Mouse (Mus musculus) intestine, embryonic 14.5 days (tissue): ENCODE data around the gene Galnt17. TPM values are rescaled to one million over a fixed set of nuclear protein-coding genes. Genes with fewer than 3 reads are reported as not detected.

Source experiments
- ATAC-seq: fragments of 200-750 bp; cut with Nextera tagmentation; replicated peaks from 2 replicates; pipeline ENCODE4 v1.8.0; 2017; ENCODE audit warnings: low read depth, moderate number of reproducible peaks, moderate TSS enrichment, moderate library complexity; ENCODE audit not compliant: low FRiP score, low TSS enrichment
- DNase-seq: peaks from one replicate; pipeline ENCODE4 v3.0.0-alpha.2; 2018; ENCODE audit warnings: low spot score
- H3K27ac ChIP-seq: fragments of 300-500 bp; sonication (generic); 2 replicates; pipeline ENCODE4 v1.5.1; 2014; ENCODE audit warnings: low read depth, mild to moderate bottlenecking, control low read depth
- H3K27me3 ChIP-seq: fragments of 300-500 bp; sonication (generic); replicated peaks from 2 replicates; pipeline ENCODE4 v1.6.1; 2014; ENCODE audit warnings: low read length, control low read depth; ENCODE audit not compliant: control insufficient read depth, insufficient read depth
- H3K36me3 ChIP-seq: fragments of 300-500 bp; sonication (generic); 2 replicates; pipeline ENCODE4 v1.6.1; 2014; ENCODE audit warnings: low read length, control low read depth; ENCODE audit not compliant: control insufficient read depth, insufficient read depth
- H3K4me1 ChIP-seq: fragments of 300-500 bp; sonication (generic); replicated peaks from 2 replicates; pipeline ENCODE4 v1.6.1; 2014; ENCODE audit warnings: low read length, control low read depth, mixed read lengths; ENCODE audit not compliant: control insufficient read depth, insufficient read depth
- H3K4me2 ChIP-seq: fragments of 300-500 bp; sonication (generic); 2 replicates; pipeline ENCODE4 v1.6.1; 2014; ENCODE audit warnings: low read length
- H3K4me3 ChIP-seq: fragments of 300-500 bp; sonication (generic); 2 replicates; pipeline ENCODE4 v1.5.1; 2014; ENCODE audit warnings: low read depth, low read length, control low read depth, mixed read lengths
- H3K9ac ChIP-seq: fragments of 300-500 bp; sonication (generic); 2 replicates; pipeline ENCODE4 v1.6.1; 2014; ENCODE audit warnings: mild to moderate bottlenecking, low read length
- H3K9me3 ChIP-seq: fragments of 300-500 bp; sonication (generic); 2 replicates; pipeline ENCODE4 v1.6.1; 2016; ENCODE audit warnings: low read length, control low read depth; ENCODE audit not compliant: control insufficient read depth
- WGBS: fragments of 180-500 bp; shearing (Covaris S2); extraction: QIAGEN DNeasy Blood & Tissue Kit; methylation state at CpG from one replicate; pipeline ENCODE4 v1.1.7; 2014; 5-methylcytosine and 5-hydroxymethylcytosine counted together
- polyA plus RNA-seq: library from polyadenylated mRNA; unstranded; fragments of >200 nt; fragmentation: Nextera tagmentation; extraction: Ambion mirVana; gene quantifications from 2 replicates; pipeline ENCODE4 v1.2.1, GENCODE M21; 2014

Galnt17 gene
- polyA plus RNA-seq, 1 experiment from 2014 or later: 0.69 TPM

- Histone ChIP-seq H3K36me3 (no peaks in the 10 kb centered on the region), H3K4me2 (no peak overlapping the region), H3K9me3 (no peaks in the 10 kb centered on the region), H3K4me1 (no peaks in the 10 kb centered on the region), H3K27me3 (no peaks in the 10 kb centered on the region), H3K9ac (no peak overlapping the region), H3K27ac (no peak overlapping the region), H3K4me3 (no peak overlapping the region)
- no peak for DNase-seq
- WGBS: 78% methylated on average over 9 of the region's 9 CpGs
- ATAC-seq: no peak
These were observed 293.0 kb downstream of the Galnt17 start for GRCm38 (mm10) chr5:131015341-131015740.

GRCm38 (mm10) chr5:131013816-131014215 lies 294.5 kb downstream of the Galnt17 start:
- H3K4me1 ChIP-seq: no peaks in the 10 kb centered on the region
- no peak for DNase-seq
- H3K9ac ChIP-seq: no peak overlapping the region
- no peak overlapping the region for H3K4me2 ChIP-seq
- no peak for ATAC-seq
- 86% methylated on average over 7 of the region's 7 CpGs for WGBS
- no peak overlapping the region for H3K4me3 ChIP-seq
- H3K9me3 ChIP-seq: no peaks in the 10 kb centered on the region
- H3K27ac ChIP-seq: no peak overlapping the region
- no peaks in the 10 kb centered on the region for H3K36me3 ChIP-seq
- H3K27me3 ChIP-seq: no peaks in the 10 kb centered on the region

GRCm38 (mm10) chr5:131013101-131013500 lies 295.2 kb downstream of the Galnt17 start:
- 74% methylated on average over 3 of the region's 3 CpGs for WGBS
- Histone ChIP-seq H3K36me3 (no peaks in the 10 kb centered on the region), H3K4me2 (no peak overlapping the region), H3K9ac (no peak overlapping the region), H3K4me1 (no peaks in the 10 kb centered on the region), H3K9me3 (0 out of 2 replicates have a peak, but pooled peaks cover 1% of the 10 kb centered on the region), H3K4me3 (no peak overlapping the region), H3K27ac (no peak overlapping the region), H3K27me3 (no peaks in the 10 kb centered on the region)
- DNase-seq: no peak
- no peak for ATAC-seq

GRCm38 (mm10) chr5:131009510-131009909 lies 298.8 kb downstream of the Galnt17 start:
- no peak for ATAC-seq
- H3K36me3 ChIP-seq: no peaks in the 10 kb centered on the region
- no peak overlapping the region for H3K27ac ChIP-seq
- H3K9me3 ChIP-seq: 0 out of 2 replicates have a peak, but pooled peaks cover 3% of the 10 kb centered on the region
- H3K4me2 ChIP-seq: no peak overlapping the region
- H3K27me3 ChIP-seq: no peaks in the 10 kb centered on the region
- H3K4me1 ChIP-seq: no peaks in the 10 kb centered on the region
- no peak overlapping the region for H3K4me3 ChIP-seq
- peak; percentile 52 for DNase-seq
- no peak overlapping the region for H3K9ac ChIP-seq
- 39% methylated on average over 6 of the region's 6 CpGs for WGBS

- H3K36me3 ChIP-seq: no peaks in the 10 kb centered on the region
- no peaks in the 10 kb centered on the region for H3K4me1 ChIP-seq
- DNase-seq: no peak
- H3K27me3 ChIP-seq: no peaks in the 10 kb centered on the region
- no peak overlapping the region for H3K9ac ChIP-seq
- no peak overlapping the region for H3K27ac ChIP-seq
- WGBS: 88% methylated on average over 5 of the region's 5 CpGs
- ATAC-seq: no peak
- H3K4me2 ChIP-seq: no peak overlapping the region
- no peak overlapping the region for H3K4me3 ChIP-seq
- H3K9me3 ChIP-seq: 0 out of 2 replicates have a peak, but pooled peaks cover 3% of the 10 kb centered on the region
These were observed 299.8 kb downstream of the Galnt17 start for GRCm38 (mm10) chr5:131008507-131008906.

GRCm38 (mm10) chr5:131007871-131008505 lies 300.3 kb downstream of the Galnt17 start:
- Histone ChIP-seq H3K9me3 (0 out of 2 replicates have a peak, but pooled peaks cover 3% of the 10 kb centered on the region), H3K27ac (no peak overlapping the region), H3K36me3 (no peaks in the 10 kb centered on the region), H3K4me3 (no peak overlapping the region), H3K4me2 (no peak overlapping the region), H3K27me3 (no peaks in the 10 kb centered on the region), H3K4me1 (no peaks in the 10 kb centered on the region), H3K9ac (no peak overlapping the region)
- WGBS: 69% methylated on average over 3 of the region's 3 CpGs
- ATAC-seq: no peak
- peak; percentile 70 for DNase-seq

GRCm38 (mm10) chr5:131007198-131007597 lies 301.1 kb downstream of the Galnt17 start:
- Histone ChIP-seq H3K36me3 (no peaks in the 10 kb centered on the region), H3K4me1 (no peaks in the 10 kb centered on the region), H3K27ac (no peak overlapping the region), H3K27me3 (no peaks in the 10 kb centered on the region), H3K9ac (no peak overlapping the region), H3K4me3 (no peak overlapping the region), H3K4me2 (no peak overlapping the region), H3K9me3 (0 out of 2 replicates have a peak, but pooled peaks cover 3% of the 10 kb centered on the region)
- no peak for DNase-seq
- ATAC-seq: no peak
- WGBS: 76% methylated on average over 7 of the region's 7 CpGs

GRCm38 (mm10) chr5:131006524-131006923 lies 301.8 kb downstream of the Galnt17 start:
- Histone ChIP-seq H3K9me3 (0 out of 2 replicates have a peak, but pooled peaks cover 3% of the 10 kb centered on the region), H3K27ac (no peak overlapping the region), H3K4me2 (no peak overlapping the region), H3K36me3 (no peaks in the 10 kb centered on the region), H3K4me1 (no peaks in the 10 kb centered on the region), H3K9ac (no peak overlapping the region), H3K4me3 (no peak overlapping the region), H3K27me3 (no peaks in the 10 kb centered on the region)
- no peak for DNase-seq
- 84% methylated on average over 3 of the region's 3 CpGs for WGBS
- ATAC-seq: no peak

- ATAC-seq (no peak), DNase-seq (no peak)
- Histone ChIP-seq H3K4me1 (no peaks in the 10 kb centered on the region), H3K9me3 (no peaks in the 10 kb centered on the region), H3K4me3 (no peak overlapping the region), H3K9ac (no peak overlapping the region), H3K36me3 (no peaks in the 10 kb centered on the region), H3K27ac (no peak overlapping the region), H3K27me3 (no peaks in the 10 kb centered on the region), H3K4me2 (no peak overlapping the region)
- 68% methylated on average over 2 of the region's 2 CpGs for WGBS
These were observed 307.7 kb downstream of the Galnt17 start for GRCm38 (mm10) chr5:131000572-131000971.
